Mouse (Mus musculus): ENCODE results near the gene Igtp. TPM values are rescaled to one million over a fixed set of nuclear protein-coding genes. Genes with fewer than 3 reads are reported as not detected.

Gene Igtp
- total and polyA plus RNA-seq, 2 experiments from 2014 or later: 8.0 to 9.8 TPM

DNA sequence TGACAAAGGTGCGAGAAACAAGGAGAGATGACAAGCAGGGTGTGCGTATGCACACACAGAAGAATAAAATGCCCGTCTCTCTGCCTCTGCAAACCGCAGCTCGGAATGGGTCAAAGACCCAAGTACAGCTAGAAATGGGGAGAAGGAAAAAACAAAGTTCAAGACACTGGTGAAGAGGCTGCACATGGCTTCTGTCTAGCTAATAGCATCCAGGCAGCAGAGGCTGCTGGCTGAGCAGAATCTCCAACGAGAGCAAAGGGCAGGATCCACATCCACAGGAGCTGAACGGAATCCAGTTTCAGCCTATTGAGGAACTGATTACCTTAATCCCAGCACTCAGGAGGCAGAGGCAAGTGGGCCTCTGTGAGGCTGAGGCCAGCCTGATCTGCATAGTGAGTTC is 18.6 kb upstream of the Igtp start:
- Histone ChIP-seq H3K27me3 (ENCODE audit: control insufficient read depth, insufficient read depth, low read length) (no peaks in the 10 kb centered on the region), H3K4me2 (ENCODE audit: low read depth, low read length) (no peak overlapping the region), H3K4me3 (ENCODE audit: low read depth, low read length) (no peak overlapping the region), H3K36me3 (replicated peaks; ENCODE audit: control insufficient read depth, insufficient read depth, low read length) (peaks cover 31% of the 10 kb centered on the region), H3K9ac (replicated peaks; ENCODE audit: low read depth, low read length) (no peak overlapping the region), H3K4me1 (ENCODE audit: control insufficient read depth, insufficient read depth) (no peaks in the 10 kb centered on the region), H3K9me3 (replicated peaks; ENCODE audit: control insufficient read depth, low read length) (no peaks in the 10 kb centered on the region), H3K27ac (ENCODE audit: low read depth) (peak overlapping the region; percentile 17; the same call in 1 of the 2 replicates)
- no peak for TF ChIP-seq EP300 (IDR thresholded peaks at IDR 0.05; ENCODE audit: low read depth)
- TF ChIP-seq CTCF (IDR thresholded peaks at IDR 0.05; ENCODE audit: low read depth): no peak
- WGBS: 89% methylated on average over 7 of the region's 7 CpGs
- no peak for ATAC-seq (ENCODE audit: insufficient read depth, low read depth)
- DNase-seq (ENCODE audit: low spot score): no peak

DNA sequence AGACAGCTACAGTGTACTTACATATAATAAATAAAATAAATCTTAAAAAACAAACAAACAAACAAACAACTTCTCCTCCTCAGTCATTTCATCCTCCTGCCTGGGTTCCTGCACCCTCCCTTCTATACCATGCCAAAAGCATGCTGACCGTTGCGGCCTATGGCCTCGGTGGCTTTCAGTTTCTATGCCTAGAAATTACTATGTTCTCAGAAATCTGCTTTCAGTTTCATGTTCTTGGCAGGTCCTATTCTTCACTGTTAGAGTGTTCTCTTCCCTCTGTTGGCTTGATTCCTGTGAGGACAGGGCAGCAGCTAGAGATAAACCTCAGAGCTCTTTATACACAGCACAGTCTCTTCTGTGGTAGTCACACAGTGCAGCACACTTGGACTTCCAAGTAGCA is 15.8 kb upstream of the Igtp start:
- no peaks in the 10 kb centered on the region for H3K9me3 ChIP-seq (replicated peaks; ENCODE audit: control insufficient read depth, low read length)
- H3K4me3 ChIP-seq (ENCODE audit: low read depth, low read length): no peak overlapping the region
- H3K4me1 ChIP-seq (ENCODE audit: control insufficient read depth, insufficient read depth): no peaks in the 10 kb centered on the region
- no peak for ATAC-seq (ENCODE audit: insufficient read depth, low read depth)
- no peak for TF ChIP-seq EP300 (IDR thresholded peaks at IDR 0.05; ENCODE audit: low read depth)
- no peak for TF ChIP-seq CTCF (IDR thresholded peaks at IDR 0.05; ENCODE audit: low read depth)
- H3K27ac ChIP-seq (ENCODE audit: low read depth): no peak overlapping the region
- no peak for DNase-seq (ENCODE audit: low spot score)
- H3K27me3 ChIP-seq (ENCODE audit: control insufficient read depth, insufficient read depth, low read length): no peaks in the 10 kb centered on the region
- no peak overlapping the region for H3K4me2 ChIP-seq (ENCODE audit: low read depth, low read length)
- H3K9ac ChIP-seq (replicated peaks; ENCODE audit: low read depth, low read length): no peak overlapping the region
- 0 out of 2 replicates have a peak, but pooled peaks cover 5% of the 10 kb centered on the region for H3K36me3 ChIP-seq (replicated peaks; ENCODE audit: control insufficient read depth, insufficient read depth, low read length)
- 76% methylated on average over 3 of the region's 3 CpGs for WGBS

- WGBS: 85% methylated on average over 6 of the region's 6 CpGs
- no peak overlapping the region for H3K4me2 ChIP-seq (ENCODE audit: low read depth, low read length)
- H3K27me3 ChIP-seq (ENCODE audit: control insufficient read depth, insufficient read depth, low read length): no peaks in the 10 kb centered on the region
- no peak for ATAC-seq (ENCODE audit: insufficient read depth, low read depth)
- no peak overlapping the region for H3K27ac ChIP-seq (ENCODE audit: low read depth)
- H3K4me1 ChIP-seq (ENCODE audit: control insufficient read depth, insufficient read depth): peaks cover 14% of the 10 kb centered on the region
- no peak overlapping the region for H3K4me3 ChIP-seq (ENCODE audit: low read depth, low read length)
- H3K36me3 ChIP-seq (replicated peaks; ENCODE audit: control insufficient read depth, insufficient read depth, low read length): no peaks in the 10 kb centered on the region
- no peak for DNase-seq (ENCODE audit: low spot score)
- no peaks in the 10 kb centered on the region for H3K9me3 ChIP-seq (replicated peaks; ENCODE audit: control insufficient read depth, low read length)
- TF ChIP-seq EP300 (IDR thresholded peaks at IDR 0.05; ENCODE audit: low read depth) (no peak), CTCF (IDR thresholded peaks at IDR 0.05; ENCODE audit: low read depth) (no peak)
- H3K9ac ChIP-seq (replicated peaks; ENCODE audit: low read depth, low read length): no peak overlapping the region
These were observed 9.7 kb upstream of the Igtp start for GRCm38 (mm10) chr11:58189675-58190074.

GRCm38 (mm10) chr11:58193326-58193725 is 6.0 kb upstream of the Igtp start:
- peak overlapping the region; percentile 78 for H3K27ac ChIP-seq (ENCODE audit: low read depth)
- H3K9me3 ChIP-seq (replicated peaks; ENCODE audit: control insufficient read depth, low read length): no peaks in the 10 kb centered on the region
- H3K9ac ChIP-seq (replicated peaks; ENCODE audit: low read depth, low read length): no peak overlapping the region
- no peaks in the 10 kb centered on the region for H3K27me3 ChIP-seq (ENCODE audit: control insufficient read depth, insufficient read depth, low read length)
- ATAC-seq (ENCODE audit: insufficient read depth, low read depth) (peak; percentile 87), DNase-seq (ENCODE audit: low spot score) (peak; percentile 77)
- peaks cover 18% of the 10 kb centered on the region for H3K4me1 ChIP-seq (ENCODE audit: control insufficient read depth, insufficient read depth)
- H3K4me2 ChIP-seq (ENCODE audit: low read depth, low read length): peak overlapping the region; percentile 31; the same call in 1 of the 2 replicates
- no peak for TF ChIP-seq EP300 (IDR thresholded peaks at IDR 0.05; ENCODE audit: low read depth)
- no peak for TF ChIP-seq CTCF (IDR thresholded peaks at IDR 0.05; ENCODE audit: low read depth)
- H3K36me3 ChIP-seq (replicated peaks; ENCODE audit: control insufficient read depth, insufficient read depth, low read length): no peaks in the 10 kb centered on the region
- H3K4me3 ChIP-seq (ENCODE audit: low read depth, low read length): no peak overlapping the region
- 13% methylated on average over 3 of the region's 3 CpGs for WGBS

DNA sequence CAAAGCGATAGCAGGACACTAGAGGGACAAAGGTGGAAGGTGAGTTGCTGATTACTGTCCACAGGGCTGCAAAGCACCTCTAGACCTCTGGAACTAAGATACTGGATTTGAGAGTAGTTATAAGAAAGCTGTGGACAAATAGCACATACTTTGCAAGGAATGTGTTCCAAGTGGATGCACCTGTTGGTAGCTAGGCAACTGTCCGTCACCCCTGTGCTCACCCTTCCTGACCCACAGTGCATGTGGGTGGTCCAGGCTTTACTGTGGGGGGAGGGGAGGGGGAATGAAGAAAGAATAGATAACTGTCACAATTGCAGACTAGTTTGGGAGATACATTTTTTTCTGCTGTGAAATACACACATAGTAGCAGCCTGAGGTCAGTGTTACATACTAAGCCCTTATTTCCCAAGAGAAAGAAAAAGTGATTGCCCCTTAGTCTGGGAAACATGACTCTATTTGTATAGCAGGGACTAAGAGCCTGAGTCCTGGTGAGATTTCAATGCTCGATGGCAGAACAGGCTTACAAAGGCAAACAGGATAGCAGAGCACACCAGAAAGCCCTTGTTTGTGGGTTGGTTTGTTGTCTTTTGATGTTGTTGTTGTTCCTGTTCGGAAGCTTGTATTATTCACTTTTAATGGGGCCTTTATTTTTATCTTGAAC is 5.4 kb upstream of the Igtp start:
- Histone ChIP-seq H3K27ac (ENCODE audit: low read depth) (peak overlapping the region; percentile 78), H3K4me2 (ENCODE audit: low read depth, low read length) (peak overlapping the region; percentile 31; the same call in 1 of the 2 replicates), H3K27me3 (ENCODE audit: control insufficient read depth, insufficient read depth, low read length) (no peaks in the 10 kb centered on the region), H3K4me3 (ENCODE audit: low read depth, low read length) (no peak overlapping the region), H3K36me3 (replicated peaks; ENCODE audit: control insufficient read depth, insufficient read depth, low read length) (no peaks in the 10 kb centered on the region), H3K4me1 (ENCODE audit: control insufficient read depth, insufficient read depth) (peaks cover 18% of the 10 kb centered on the region), H3K9ac (replicated peaks; ENCODE audit: low read depth, low read length) (no peak overlapping the region), H3K9me3 (replicated peaks; ENCODE audit: control insufficient read depth, low read length) (no peaks in the 10 kb centered on the region)
- no peak for TF ChIP-seq EP300 (IDR thresholded peaks at IDR 0.05; ENCODE audit: low read depth)
- no peak for TF ChIP-seq CTCF (IDR thresholded peaks at IDR 0.05; ENCODE audit: low read depth)
- DNase-seq (ENCODE audit: low spot score) (no peak), ATAC-seq (ENCODE audit: insufficient read depth, low read depth) (peak; percentile 55; the same call in 1 of the 2 replicates)
- WGBS: 33% methylated on average over 4 of the region's 4 CpGs

GRCm38 (mm10) chr11:58198663-58199062 is 693 bp upstream of the Igtp start:
- Histone ChIP-seq H3K9ac (replicated peaks; ENCODE audit: low read depth, low read length) (no peak overlapping the region), H3K4me3 (ENCODE audit: low read depth, low read length) (peak overlapping the region; percentile 67), H3K27ac (ENCODE audit: low read depth) (no peak overlapping the region), H3K36me3 (replicated peaks; ENCODE audit: control insufficient read depth, insufficient read depth, low read length) (no peaks in the 10 kb centered on the region), H3K4me2 (ENCODE audit: low read depth, low read length) (peak overlapping the region; percentile 78), H3K4me1 (ENCODE audit: control insufficient read depth, insufficient read depth) (peaks cover 16% of the 10 kb centered on the region), H3K9me3 (replicated peaks; ENCODE audit: control insufficient read depth, low read length) (no peaks in the 10 kb centered on the region), H3K27me3 (ENCODE audit: control insufficient read depth, insufficient read depth, low read length) (no peaks in the 10 kb centered on the region)
- 91% methylated on average over 4 of the region's 4 CpGs for whole genome bisulfite sequencing
- no peak for TF ChIP-seq EP300 (IDR thresholded peaks at IDR 0.05; ENCODE audit: low read depth)
- TF ChIP-seq CTCF (IDR thresholded peaks at IDR 0.05; ENCODE audit: low read depth): no peak
- ATAC-seq (ENCODE audit: insufficient read depth, low read depth): no peak
- DNase-seq (ENCODE audit: low spot score): no peak
